Mouse (Mus musculus) lung, postnatal 0 days (tissue): Measurements from ENCODE around the gene Elovl5.

Experiments used
- CTCF ChIP-seq: IDR thresholded peaks from 2 replicates; pipeline ENCODE4 v1.5.1; 2016; ENCODE audit warnings: antibody characterized with exemption, mild to moderate bottlenecking
- EP300 ChIP-seq: IDR thresholded peaks from 2 replicates; pipeline ENCODE4 v1.6.1; 2016; ENCODE audit warnings: antibody characterized with exemption, mild to moderate bottlenecking, control low read depth

DNA sequence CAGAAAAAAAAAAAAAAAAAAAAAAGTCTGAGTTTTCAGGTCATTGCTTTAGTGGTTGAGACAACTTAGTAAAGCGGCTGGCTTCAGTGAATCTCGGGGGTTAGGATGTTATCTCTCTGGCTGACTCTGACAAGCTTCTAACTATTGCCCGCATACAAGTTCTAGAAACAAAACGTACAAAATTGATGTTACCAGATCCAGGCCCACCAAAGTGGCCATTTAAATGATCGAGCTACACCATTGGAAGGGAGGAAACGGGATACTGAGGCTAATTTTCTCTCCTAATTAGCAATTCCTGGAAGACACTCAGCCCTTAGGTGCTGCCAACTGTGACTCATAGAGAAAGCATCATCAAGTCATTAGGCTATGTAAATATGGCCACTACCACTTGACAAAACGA, 18.6 kb upstream of the Elovl5 start:
- TF ChIP-seq EP300 (no peak), CTCF (no peak)
